Mouse (Mus musculus): ENCODE results near the gene Rpf1. TPM values are rescaled to one million over a fixed set of nuclear protein-coding genes. Genes with fewer than 3 reads are reported as not detected.
A peak's percentile ranks its signal among the peaks of the same experiment; 100 is the strongest.

Gene Rpf1
- total and polyA plus RNA-seq, 3 experiments: 72.3 to 369 (median 73.6) TPM

GRCm38 (mm10) chr3:146469226-146469625 lies 52.0 kb downstream of the Rpf1 start:
- Histone ChIP-seq H3K27me3 (ENCODE audit: control insufficient read depth in 1 of 2, insufficient read depth in 2 of 2, low read length in 2 of 2) (no peaks in the 10 kb centered on the region), H3K79me2 (ENCODE audit: control insufficient read depth, insufficient read depth, low read length, poor library complexity) (no peaks in the 10 kb centered on the region), H3K27ac (ENCODE audit: control insufficient read depth, low read depth, low read length) (no peak overlapping the region), H3K9me3 (replicated peaks; ENCODE audit: insufficient read depth, low read length) (no peaks in the 10 kb centered on the region), H3K4me3 (ENCODE audit: control insufficient read depth in 1 of 2, insufficient read depth in 1 of 2, low read depth in 2 of 2, low read length in 2 of 2) (no peak overlapping the region), H3K36me3 (ENCODE audit: control insufficient read depth in 1 of 2, insufficient read depth in 2 of 2, low read length in 2 of 2) (no peaks in the 10 kb centered on the region), H3K9ac (ENCODE audit: control insufficient read depth, low read depth, low read length, poor library complexity, severe bottlenecking) (no peak overlapping the region), H3K4me1 (ENCODE audit: control insufficient read depth in 1 of 2, insufficient read depth in 2 of 2, low read length in 2 of 2) (no peaks in the 10 kb centered on the region)
- no peak for DNase-seq (ENCODE audit: low read depth, low spot score)
- no peak for TF ChIP-seq ELF1 (IDR thresholded peaks at IDR 0.05; ENCODE audit: low read depth, low read length)
- TF ChIP-seq KAT2A (conservative IDR thresholded peaks at IDR 0.05; ENCODE audit: low read depth, low read length): no peak
- TF ChIP-seq POLR2A (IDR thresholded peaks at IDR 0.05; ENCODE audit: control insufficient read depth in 1 of 2, insufficient read depth in 1 of 2, low read depth in 1 of 2, low read length in 2 of 2, poor library complexity in 1 of 2): no peak
- TF ChIP-seq MAFK (IDR thresholded peaks at IDR 0.05; ENCODE audit: borderline replicate concordance, low read depth, low read length): no peak
- TF ChIP-seq SIN3A (IDR thresholded peaks at IDR 0.05; ENCODE audit: low read length): no peak
- TF ChIP-seq CTCF (IDR thresholded peaks at IDR 0.05 in 2 of 3, conservative IDR thresholded peaks at IDR 0.05 in 1 of 3; ENCODE audit: control insufficient read depth in 1 of 3, insufficient read depth in 1 of 3, low read depth in 2 of 3, low read length in 3 of 3, poor library complexity in 1 of 3, severe bottlenecking in 1 of 3): no peak
- TF ChIP-seq EP300 (IDR thresholded peaks at IDR 0.05; ENCODE audit: low read depth in 1 of 2, low read length in 2 of 2): no peak
- no peak for TF ChIP-seq RCOR1 (IDR thresholded peaks at IDR 0.05; ENCODE audit: low read depth, low read length)
- no peak for TF ChIP-seq NELFE (IDR thresholded peaks at IDR 0.05; ENCODE audit: low read depth, low read length)
- no peak for TF ChIP-seq ZMIZ1 (IDR thresholded peaks at IDR 0.05; ENCODE audit: low read depth, low read length)
- no peak for TF ChIP-seq USF2 (IDR thresholded peaks at IDR 0.05; ENCODE audit: borderline replicate concordance in 1 of 2, insufficient read depth in 1 of 2, low read depth in 1 of 2, low read length in 2 of 2)

- no peaks in the 10 kb centered on the region for H3K79me2 ChIP-seq (ENCODE audit: control insufficient read depth, insufficient read depth, low read length, poor library complexity)
- TF ChIP-seq CHD1 (IDR thresholded peaks at IDR 0.05; ENCODE audit: low read depth, low read length) (no peak), KAT2A (conservative IDR thresholded peaks at IDR 0.05; ENCODE audit: low read depth, low read length) (no peak), CTCF (IDR thresholded peaks at IDR 0.05 in 2 of 3, conservative IDR thresholded peaks at IDR 0.05 in 1 of 3; ENCODE audit: control insufficient read depth in 1 of 3, insufficient read depth in 1 of 3, low read depth in 2 of 3, low read length in 3 of 3, poor library complexity in 1 of 3, severe bottlenecking in 1 of 3) (peak in 2 of 3 experiments; percentile 5 to 17; a peak in 1 of 6 replicates), MEF2A (IDR thresholded peaks at IDR 0.05; ENCODE audit: extremely low read depth, insufficient replicate concordance, low read depth, low read length, poor library complexity, severe bottlenecking) (no peak), ZMIZ1 (IDR thresholded peaks at IDR 0.05; ENCODE audit: low read depth, low read length) (no peak), MAZ (IDR thresholded peaks at IDR 0.05; ENCODE audit: low read depth, low read length) (no peak), USF1 (IDR thresholded peaks at IDR 0.05; ENCODE audit: low read depth, low read length) (no peak), ZC3H11A (IDR thresholded peaks at IDR 0.05; ENCODE audit: low read depth, low read length) (no peak)
Observed at GRCm38 (mm10) chr3:146462939-146463338, 58.3 kb downstream of the Rpf1 start.

More at GRCm38 (mm10) chr3:146462939-146463338, 58.3 kb downstream of the Rpf1 start:
- no peaks in the 10 kb centered on the region for H3K27me3 ChIP-seq (ENCODE audit: control insufficient read depth in 1 of 2, insufficient read depth in 2 of 2, low read length in 2 of 2)
- no peak overlapping the region for H3K9ac ChIP-seq (ENCODE audit: control insufficient read depth, low read depth, low read length, poor library complexity, severe bottlenecking)
- DNase-seq (ENCODE audit: low read depth, low spot score): no peak
- H3K27ac ChIP-seq (ENCODE audit: control insufficient read depth, low read depth, low read length): no peak overlapping the region
- H3K36me3 ChIP-seq (ENCODE audit: control insufficient read depth in 1 of 2, insufficient read depth in 2 of 2, low read length in 2 of 2): no peaks in the 10 kb centered on the region; a peak in 1 of 4 replicates
- H3K9me3 ChIP-seq (replicated peaks; ENCODE audit: insufficient read depth, low read length): no peaks in the 10 kb centered on the region
- no peak overlapping the region for H3K4me3 ChIP-seq (ENCODE audit: control insufficient read depth in 1 of 2, insufficient read depth in 1 of 2, low read depth in 2 of 2, low read length in 2 of 2)
- no peaks in the 10 kb centered on the region for H3K4me1 ChIP-seq (ENCODE audit: control insufficient read depth in 1 of 2, insufficient read depth in 2 of 2, low read length in 2 of 2)

Other genes with a start within 250 kb of the Rpf1 start
- gene Ssx2ip, start 116.8 kb downstream of the Rpf1 start, total RNA-seq (2012; rRNA removed): 52.1 and 54.8 TPM in 2 replicates
- 100 to 1,000 TPM in 1 of 2 experiments, 10 to 100 TPM in 1; 70.0 to 270 TPM for gene Ssx2ip, start 116.8 kb downstream of the Rpf1 start, polyA plus RNA-seq (2012; ENCODE audit: insufficient read depth in 1 of 2, insufficient read length in 2 of 2, low read depth in 1 of 2, low replicate concordance in 2 of 2, missing spikeins in 1 of 2)
- gene Ctbs, start 71.6 kb downstream of the Rpf1 start, total RNA-seq (2012; rRNA removed): 3.2 and 3.7 TPM in 2 replicates
- gene Ctbs, start 71.6 kb downstream of the Rpf1 start, polyA plus RNA-seq (2012; ENCODE audit: insufficient read depth in 1 of 2, insufficient read length in 2 of 2, low read depth in 1 of 2, low replicate concordance in 2 of 2, missing spikeins in 1 of 2): 1 to 10 TPM in 1 of 2 experiments, not detected in 1; 5.1 TPM
- gene Spata1, start 21.7 kb downstream of the Rpf1 start, total RNA-seq (2012; rRNA removed): 1.1 and 1.2 TPM in 2 replicates
- gene Spata1, start 21.7 kb downstream of the Rpf1 start, polyA plus RNA-seq (2012; ENCODE audit: insufficient read depth in 1 of 2, insufficient read length in 2 of 2, low read depth in 1 of 2, low replicate concordance in 2 of 2, missing spikeins in 1 of 2): 1 to 10 TPM in 1 of 2 experiments, not detected in 1; 1.9 TPM
- gene Gng5, start 21.6 kb downstream of the Rpf1 start, total RNA-seq (2012; rRNA removed): 186 and 193 TPM in 2 replicates
- 1,000 to 10,000 TPM in 1 of 2 experiments, 100 to 1,000 TPM in 1; 266 to 2,226 TPM for gene Gng5, start 21.6 kb downstream of the Rpf1 start, polyA plus RNA-seq (2012; ENCODE audit: insufficient read depth in 1 of 2, insufficient read length in 2 of 2, low read depth in 1 of 2, low replicate concordance in 2 of 2, missing spikeins in 1 of 2)
- gene Uox, start 49.0 kb upstream of the Rpf1 start, total RNA-seq (2012; rRNA removed): not detected in 2 replicates
- gene Uox, start 49.0 kb upstream of the Rpf1 start, polyA plus RNA-seq (2012; ENCODE audit: insufficient read depth in 1 of 2, insufficient read length in 2 of 2, low read depth in 1 of 2, low replicate concordance in 2 of 2, missing spikeins in 1 of 2): not detected
- gene Dnase2b, start 94.2 kb upstream of the Rpf1 start, total RNA-seq (2012; rRNA removed): not detected in 2 replicates
- gene Dnase2b, start 94.2 kb upstream of the Rpf1 start, polyA plus RNA-seq (2012; ENCODE audit: insufficient read depth in 1 of 2, insufficient read length in 2 of 2, low read depth in 1 of 2, low replicate concordance in 2 of 2, missing spikeins in 1 of 2): not detected
- gene 4930503B20Rik, start 129.9 kb upstream of the Rpf1 start, total RNA-seq (2012; rRNA removed): 0.08 TPM in 1 of 2 replicates, not detected in the other
- not detected for gene 4930503B20Rik, start 129.9 kb upstream of the Rpf1 start, polyA plus RNA-seq (2012; ENCODE audit: insufficient read depth in 1 of 2, insufficient read length in 2 of 2, low read depth in 1 of 2, low replicate concordance in 2 of 2, missing spikeins in 1 of 2)
- gene Samd13, start 164.2 kb upstream of the Rpf1 start, total RNA-seq (2012; rRNA removed): 1.1 and 1.9 TPM in 2 replicates
- gene Samd13, start 164.2 kb upstream of the Rpf1 start, polyA plus RNA-seq (2012; ENCODE audit: insufficient read depth in 1 of 2, insufficient read length in 2 of 2, low read depth in 1 of 2, low replicate concordance in 2 of 2, missing spikeins in 1 of 2): 1 to 10 TPM in 1 of 2 experiments, not detected in 1; 1.2 TPM

Measured in MEL (cell line).